ENCODE assay signal across 8 mouse cellular contexts in genomic region chr13:63305160-63306011, GRCm38 (mm10).
A peak's percentile ranks its signal among the peaks of the same experiment; 100 is the strongest.
DNase-seq lines count a peak whose midpoint lies in the region; ATAC-seq and TF ChIP-seq lines count a peak whose summit lies in the region.

No protein-coding gene starts in this region.

- WGBS in cerebellum, adult 2 months: 44% methylated on average over 16 of the region's 16 CpGs
- 61% methylated on average over 16 of the region's 16 CpGs for WGBS in lung, embryonic 14.5 days
- WGBS in limb, embryonic 13.5 days: 28% methylated on average over 16 of the region's 16 CpGs

- ATAC-seq in lung, embryonic 14.5 days (ENCODE audit: insufficient read depth): peak; percentile 17; the same call in 1 of the 2 replicates
- ATAC-seq in limb, embryonic 13.5 days (ENCODE audit: low FRiP score, low read depth): no peak; the same call in 1 of the 2 replicates
- ATAC-seq in activated CD4-positive, CD25-positive, alpha-beta regulatory T cell, adult 4 months: no peak

- DNase-seq in cerebellum, adult 2 months: peak; percentile 55 to 57
- no peak for DNase-seq in cerebellum, adult 8-10 months
- DNase-seq in lung, embryonic 14.5 days: no peak
- no peak for DNase-seq in lung, postnatal 25 days (ENCODE audit: low spot score)
- DNase-seq in gastrocnemius, postnatal 10 days: peak; percentile 40
- no peak for DNase-seq in right cerebral cortex, postnatal 25 days

- TF ChIP-seq CTCF in cerebellum, adult 2 months (IDR thresholded peaks at IDR 0.05; ENCODE audit: borderline replicate concordance, insufficient read depth, low read depth, low read length): no peak
- no peak for TF ChIP-seq CTCF in lung, embryonic 14.5 days (IDR thresholded peaks at IDR 0.05; ENCODE audit: low read depth)

- no peak overlapping the region for H3K4me2 ChIP-seq in lung, embryonic 14.5 days
- H3K4me2 ChIP-seq in limb, embryonic 13.5 days (replicated peaks): no peak overlapping the region

- H3K4me3 ChIP-seq in cerebellum, adult 2 months (replicated peaks; ENCODE audit: insufficient read depth, low read depth, low read length): no peak overlapping the region
- H3K4me3 ChIP-seq in lung, embryonic 14.5 days (ENCODE audit: low read depth, low read length): no peak overlapping the region
- no peak overlapping the region for H3K4me3 ChIP-seq in limb, embryonic 13.5 days

- no peaks in the 10 kb centered on the region for H3K27me3 ChIP-seq in cerebellum, adult 2 months (ENCODE audit: control insufficient read depth, insufficient read depth, low read length)
- no peaks in the 10 kb centered on the region for H3K27me3 ChIP-seq in lung, embryonic 14.5 days (ENCODE audit: insufficient read depth, low read length)
- H3K27me3 ChIP-seq in limb, embryonic 13.5 days: no peaks in the 10 kb centered on the region

- H3K9ac ChIP-seq in lung, embryonic 14.5 days: no peak overlapping the region
- H3K9ac ChIP-seq in limb, embryonic 13.5 days: no peak overlapping the region; the same call in 1 of the 2 replicates

- TF ChIP-seq POLR2A in cerebellum, adult 2 months (IDR thresholded peaks at IDR 0.05; ENCODE audit: borderline replicate concordance, insufficient read depth, low read length): no peak

- H3K9me3 ChIP-seq in lung, embryonic 14.5 days (ENCODE audit: low read depth, low read length): no peaks in the 10 kb centered on the region
- H3K9me3 ChIP-seq in limb, embryonic 13.5 days: no peaks in the 10 kb centered on the region

- peaks cover 43% of the 10 kb centered on the region for H3K36me3 ChIP-seq in lung, embryonic 14.5 days (ENCODE audit: insufficient read depth)
- H3K36me3 ChIP-seq in limb, embryonic 13.5 days: peaks cover 63% of the 10 kb centered on the region

- H3K27ac ChIP-seq in cerebellum, adult 2 months (ENCODE audit: insufficient read depth, low read length): peak overlapping the region; percentile 45
- no peak overlapping the region for H3K27ac ChIP-seq in lung, embryonic 14.5 days (ENCODE audit: low read depth)
- peak overlapping the region; percentile 65 for H3K27ac ChIP-seq in limb, embryonic 13.5 days

- peaks cover 64% of the 10 kb centered on the region for H3K4me1 ChIP-seq in cerebellum, adult 2 months (ENCODE audit: control insufficient read depth, insufficient read depth, low read length)
- no peaks in the 10 kb centered on the region for H3K4me1 ChIP-seq in lung, embryonic 14.5 days (ENCODE audit: insufficient read depth)
- peaks cover 78% of the 10 kb centered on the region for H3K4me1 ChIP-seq in limb, embryonic 13.5 days

Comparison
In these comparisons a context has a peak if more than half of its experiments do, and no peak if none do; other contexts are left out.
1. DNase-seq: peak in cerebellum, adult 2 months (2 of 2) and gastrocnemius, postnatal 10 days (single experiment); none in cerebellum, adult 8-10 months (single experiment), lung, embryonic 14.5 days (single experiment), lung, postnatal 25 days (single experiment) and right cerebral cortex, postnatal 25 days (single experiment).